Mouse (Mus musculus): ENCODE measurements around the gene St3gal2. TPM values are rescaled to one million over a fixed set of nuclear protein-coding genes. Genes with fewer than 3 reads are reported as not detected.

St3gal2 gene
- total and polyA plus RNA-seq, 3 experiments, result 16.9 to 44.5 (median 17.0) TPM

GRCm38 (mm10) chr8:110920032-110920772, 480 bp downstream of the St3gal2 start:
- H3K79me2 ChIP-seq (replicated peaks; ENCODE audit: control insufficient read depth, extremely low read depth, insufficient read depth, poor library complexity, severe bottlenecking), result peaks cover 52% of the 10 kb centered on the region
- peak overlapping the region; percentile 96 for H3K9ac ChIP-seq (ENCODE audit: insufficient read depth, low read depth)
- H3K4me1 ChIP-seq (ENCODE audit: control insufficient read depth in 1 of 2, insufficient read depth in 2 of 2), result peaks cover 11 to 61% of the 10 kb centered on the region in 2 experiments
- H3K9me3 ChIP-seq (replicated peaks; ENCODE audit: low read length), result peaks cover 4% of the 10 kb centered on the region
- peak overlapping the region; percentile 87 to 98 (median 89) for H3K4me3 ChIP-seq (replicated peaks in 1 of 3; ENCODE audit: low read depth in 2 of 3, low read length in 2 of 3, poor library complexity in 1 of 3)
- TF ChIP-seq SIN3A (IDR thresholded peaks at IDR 0.05; ENCODE audit: low read length) (peak; percentile 58), EP300 (IDR thresholded peaks at IDR 0.05; ENCODE audit: low read length) (no peak)
- in situ Hi-C loops (cut with MboI; ENCODE audit: low pct_ligation_motif_present, low pct_unique_long_range_greater_than_20kb, low sequenced_read_pairs) (no loop called here), dilution Hi-C loops (cut with MboI; ENCODE audit: extremely low pct_ligation_motif_present, extremely low pct_unique_long_range_greater_than_20kb, low sequenced_read_pairs) (no loop called here)
- H3K4me2 ChIP-seq (ENCODE audit: insufficient read depth, low read depth, poor library complexity, severe bottlenecking), result peak overlapping the region; percentile 89
- H3K27ac ChIP-seq (ENCODE audit: insufficient read depth, low read depth), result peak overlapping the region; percentile 72
- H3K27me3 ChIP-seq (replicated peaks), result no peaks in the 10 kb centered on the region
- DNase-seq (ENCODE audit: extremely low read depth), result no peak
- H3K36me3 ChIP-seq (replicated peaks in 1 of 2; ENCODE audit: control insufficient read depth in 1 of 2, insufficient read depth in 1 of 2, low read length in 1 of 2), result peaks cover 4 to 24% of the 10 kb centered on the region in 2 experiments

- dilution Hi-C loops (cut with MboI; ENCODE audit: extremely low pct_ligation_motif_present, extremely low pct_unique_long_range_greater_than_20kb, low sequenced_read_pairs), result no loop called here
- peak overlapping the region; percentile 72 for H3K27ac ChIP-seq (ENCODE audit: insufficient read depth, low read depth)
- no peaks in the 10 kb centered on the region for H3K27me3 ChIP-seq (replicated peaks)
Observed at GRCm38 (mm10) chr8:110920773-110921277, 1.1 kb downstream of the St3gal2 start.

DNA sequence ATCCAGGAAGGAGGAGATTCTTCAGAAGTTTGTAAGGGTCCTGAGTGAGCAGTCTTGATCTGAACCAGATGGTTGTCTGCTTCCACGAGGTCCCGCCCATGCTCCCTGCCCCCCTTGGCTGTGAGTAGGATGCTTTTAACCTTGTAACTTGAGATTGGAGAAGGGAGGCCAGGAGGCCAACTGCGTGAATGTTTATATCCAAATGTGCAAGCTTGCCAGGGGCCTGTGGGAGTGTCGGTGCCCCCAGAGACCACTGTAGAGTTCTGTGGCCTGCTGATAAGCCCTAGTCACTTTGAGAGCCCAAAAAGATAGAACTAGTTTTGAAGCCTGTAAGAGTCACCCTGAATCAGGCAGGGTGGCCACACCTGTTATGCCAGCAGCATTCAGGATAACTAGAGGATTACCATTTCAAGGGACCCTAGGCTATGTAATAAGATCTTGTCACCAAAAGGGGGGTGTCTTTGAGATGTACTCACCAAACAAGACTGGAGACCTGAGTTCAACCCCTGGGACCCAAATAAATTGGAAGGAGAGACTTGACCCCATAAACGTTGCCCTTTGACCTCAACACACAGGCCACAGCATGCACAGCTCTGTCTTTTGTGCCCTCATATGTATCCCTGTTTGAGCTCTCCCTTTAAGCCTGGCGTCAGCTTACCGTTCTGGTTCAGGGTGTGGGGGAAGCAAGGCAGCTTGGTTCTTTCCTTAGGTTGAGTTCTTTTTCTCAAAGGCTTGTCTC, 1.9 kb downstream of the St3gal2 start:
- H3K27ac ChIP-seq (ENCODE audit: insufficient read depth, low read depth), result peak overlapping the region; percentile 72
- H3K4me1 ChIP-seq (ENCODE audit: control insufficient read depth in 1 of 2, insufficient read depth in 2 of 2), result peaks cover 11 to 70% of the 10 kb centered on the region in 2 experiments
- H3K4me2 ChIP-seq (ENCODE audit: insufficient read depth, low read depth, poor library complexity, severe bottlenecking), result peak overlapping the region; percentile 89
- no peaks in the 10 kb centered on the region for H3K27me3 ChIP-seq (replicated peaks)
- no peak for DNase-seq (ENCODE audit: extremely low read depth)
- dilution Hi-C loops (cut with MboI; ENCODE audit: extremely low pct_ligation_motif_present, extremely low pct_unique_long_range_greater_than_20kb, low sequenced_read_pairs) (no loop called here), in situ Hi-C loops (cut with MboI; ENCODE audit: low pct_ligation_motif_present, low pct_unique_long_range_greater_than_20kb, low sequenced_read_pairs) (no loop called here)
- peaks cover 4 to 24% of the 10 kb centered on the region in 2 experiments for H3K36me3 ChIP-seq (replicated peaks in 1 of 2; ENCODE audit: control insufficient read depth in 1 of 2, insufficient read depth in 1 of 2, low read length in 1 of 2)
- H3K9me3 ChIP-seq (replicated peaks; ENCODE audit: low read length), result peaks cover 4% of the 10 kb centered on the region
- H3K79me2 ChIP-seq (replicated peaks; ENCODE audit: control insufficient read depth, extremely low read depth, insufficient read depth, poor library complexity, severe bottlenecking), result peaks cover 57% of the 10 kb centered on the region
- H3K4me3 ChIP-seq (replicated peaks in 1 of 3; ENCODE audit: low read depth in 2 of 3, low read length in 2 of 3, poor library complexity in 1 of 3), result peak overlapping the region; percentile 87 to 98 (median 89)
- TF ChIP-seq MAX (IDR thresholded peaks at IDR 0.05; ENCODE audit: low read length), result peak; percentile 26; the same call in 1 of the 2 replicates
- peak; percentile 18; the same call in 1 of the 2 replicates for TF ChIP-seq MYC (IDR thresholded peaks at IDR 0.05; ENCODE audit: low read depth, low read length)
- no peak for TF ChIP-seq MAFK (IDR thresholded peaks at IDR 0.05; ENCODE audit: insufficient replicate concordance, low read length)
- peak; percentile 22; the same call in 1 of the 2 replicates for TF ChIP-seq HCFC1 (IDR thresholded peaks at IDR 0.05; ENCODE audit: low read depth, low read length)
- H3K9ac ChIP-seq (ENCODE audit: insufficient read depth, low read depth), result peak overlapping the region; percentile 96

More at GRCm38 (mm10) chr8:110920773-110921277, 1.1 kb downstream of the St3gal2 start:
- no peak for DNase-seq (ENCODE audit: extremely low read depth)
- H3K9ac ChIP-seq (ENCODE audit: insufficient read depth, low read depth), result peak overlapping the region; percentile 96
- H3K4me2 ChIP-seq (ENCODE audit: insufficient read depth, low read depth, poor library complexity, severe bottlenecking), result peak overlapping the region; percentile 89
- peaks cover 54% of the 10 kb centered on the region for H3K79me2 ChIP-seq (replicated peaks; ENCODE audit: control insufficient read depth, extremely low read depth, insufficient read depth, poor library complexity, severe bottlenecking)
- H3K9me3 ChIP-seq (replicated peaks; ENCODE audit: low read length), result peaks cover 4% of the 10 kb centered on the region
- peaks cover 11 to 65% of the 10 kb centered on the region in 2 experiments for H3K4me1 ChIP-seq (ENCODE audit: control insufficient read depth in 1 of 2, insufficient read depth in 2 of 2)
- TF ChIP-seq SIN3A (IDR thresholded peaks at IDR 0.05; ENCODE audit: low read length) (0 out of 2 replicates have a peak, but pooled peaks have one; percentile 19), GABPA (IDR thresholded peaks at IDR 0.05; ENCODE audit: insufficient replicate concordance, low read depth, low read length) (no peak), ZMIZ1 (IDR thresholded peaks at IDR 0.05; ENCODE audit: low read depth, low read length) (peak; percentile 46; the same call in 1 of the 2 replicates), MXI1 (IDR thresholded peaks at IDR 0.05; ENCODE audit: low read depth, low read length) (peak; percentile 71), POLR2A (IDR thresholded peaks at IDR 0.05; ENCODE audit: low read depth, low read length) (peak; percentile 3; the same call in 1 of the 2 replicates), JUN (IDR thresholded peaks at IDR 0.05; ENCODE audit: insufficient read depth, low read depth, low read length) (no peak)
- H3K36me3 ChIP-seq (replicated peaks in 1 of 2; ENCODE audit: control insufficient read depth in 1 of 2, insufficient read depth in 1 of 2, low read length in 1 of 2), result peaks cover 4 to 24% of the 10 kb centered on the region in 2 experiments
- peak overlapping the region; percentile 87 to 98 (median 89) for H3K4me3 ChIP-seq (replicated peaks in 1 of 3; ENCODE audit: low read depth in 2 of 3, low read length in 2 of 3, poor library complexity in 1 of 3)
- in situ Hi-C loops (cut with MboI; ENCODE audit: low pct_ligation_motif_present, low pct_unique_long_range_greater_than_20kb, low sequenced_read_pairs), result no loop called here
